Mouse (Mus musculus): ENCODE results near the gene Arhgap22.

The Arhgap22 gene

GRCm38 (mm10) chr14:33213823-33214766 is at the start of gene Arhgap22:
Arhgap22 (plus strand) TSS chr14:33214026.
- peak; percentile 88 to 95 for DNase-seq (ENCODE audit: inconsistent age in 2 of 2, low spot score in 1 of 2)

GRCm38 (mm10) chr14:33168750-33169149 is 45.1 kb upstream of the Arhgap22 start:
- no peak for DNase-seq (ENCODE audit: inconsistent age in 2 of 2, low spot score in 1 of 2)

- DNase-seq (ENCODE audit: inconsistent age in 2 of 2, low spot score in 1 of 2) = no peak
These were observed 41.9 kb upstream of the Arhgap22 start for GRCm38 (mm10) chr14:33171942-33172341.

DNA sequence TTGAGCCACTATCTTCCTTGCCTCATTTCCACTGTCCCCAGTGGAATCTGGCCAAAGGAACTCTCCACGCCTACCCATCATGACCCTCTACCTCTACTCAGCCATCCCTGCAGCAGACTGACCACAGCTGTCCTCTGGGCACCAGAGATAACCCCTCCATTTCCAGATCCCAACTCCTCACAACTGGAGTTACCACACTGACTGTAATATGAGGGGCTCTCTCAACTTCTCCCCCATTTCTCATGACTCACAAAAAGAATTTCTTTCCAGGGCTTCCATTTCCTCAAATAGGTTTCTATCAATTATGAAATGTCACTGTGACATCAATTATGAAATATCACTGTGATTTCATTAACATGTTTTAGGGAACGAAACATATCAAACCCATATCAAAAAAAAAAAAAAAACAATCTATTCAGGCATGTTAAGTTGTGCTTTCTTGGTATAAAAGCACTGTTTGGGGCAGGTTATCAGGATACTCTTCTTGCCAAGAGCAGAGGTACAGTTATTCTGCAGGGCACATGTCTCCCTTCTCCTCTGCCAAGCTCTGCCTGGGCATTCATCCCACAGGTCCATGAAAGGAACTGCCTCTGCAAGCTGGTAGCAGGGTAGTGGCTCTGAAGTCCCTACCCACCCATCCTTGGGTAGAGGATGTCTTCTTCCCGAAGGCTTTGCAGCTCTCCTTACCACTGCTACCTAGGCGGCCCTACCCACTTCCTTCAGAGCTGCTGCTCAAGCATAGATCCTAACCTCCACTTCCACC is 38.6 kb upstream of the Arhgap22 start:
- DNase-seq (ENCODE audit: inconsistent age in 2 of 2, low spot score in 1 of 2) = no peak

- no peak for DNase-seq (ENCODE audit: inconsistent age in 2 of 2, low spot score in 1 of 2)
These were observed 33.7 kb upstream of the Arhgap22 start for GRCm38 (mm10) chr14:33180102-33180501.

GRCm38 (mm10) chr14:33185068-33185800 is 28.6 kb upstream of the Arhgap22 start, which contains the start of gene Wdfy4:
Wdfy4 (minus strand) TSS chr14:33185508.
- peak; percentile 18 to 36 for DNase-seq (ENCODE audit: inconsistent age in 2 of 2, low spot score in 1 of 2)

DNA sequence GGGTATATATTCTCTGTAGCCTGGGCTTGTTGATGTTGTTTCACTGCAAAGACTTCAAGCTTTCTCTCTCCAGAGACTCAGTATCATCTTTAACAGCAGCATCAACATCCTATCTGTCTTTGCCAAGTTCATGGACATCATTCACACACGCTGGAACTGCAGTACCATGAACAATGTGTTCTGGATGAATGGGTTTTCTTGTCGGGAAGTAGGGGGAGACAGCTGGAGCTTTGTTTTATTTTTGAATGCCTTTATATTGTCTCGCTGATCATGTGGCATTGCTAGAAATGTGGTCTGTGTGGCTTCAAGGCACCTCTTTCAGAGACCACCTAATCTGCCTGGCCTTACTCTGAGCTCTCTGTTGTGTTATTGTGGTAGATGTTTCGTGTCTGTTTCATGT is 26.6 kb upstream of the Arhgap22 start:
- DNase-seq (ENCODE audit: inconsistent age in 2 of 2, low spot score in 1 of 2) = no peak

DNA sequence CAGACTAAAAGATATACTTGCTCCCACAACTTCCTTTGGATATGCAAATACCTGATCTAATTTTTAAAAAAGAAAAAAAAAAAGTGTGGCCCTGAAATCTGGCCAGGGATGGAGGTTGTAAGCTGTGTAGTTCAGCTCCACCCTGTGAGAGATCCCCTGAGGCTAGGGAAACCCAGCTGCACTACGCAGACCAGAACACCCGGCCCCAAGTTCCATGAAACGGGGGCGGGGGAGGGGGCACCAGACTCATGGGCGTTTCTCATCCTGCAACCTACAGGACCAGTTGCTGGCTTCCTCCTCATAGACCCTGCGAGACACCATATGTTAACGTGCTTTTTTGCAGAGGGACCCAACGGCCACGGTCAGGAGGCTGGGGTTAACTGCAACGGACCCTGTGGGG is 24.6 kb upstream of the Arhgap22 start:
- no peak for DNase-seq (ENCODE audit: inconsistent age in 2 of 2, low spot score in 1 of 2)

DNA sequence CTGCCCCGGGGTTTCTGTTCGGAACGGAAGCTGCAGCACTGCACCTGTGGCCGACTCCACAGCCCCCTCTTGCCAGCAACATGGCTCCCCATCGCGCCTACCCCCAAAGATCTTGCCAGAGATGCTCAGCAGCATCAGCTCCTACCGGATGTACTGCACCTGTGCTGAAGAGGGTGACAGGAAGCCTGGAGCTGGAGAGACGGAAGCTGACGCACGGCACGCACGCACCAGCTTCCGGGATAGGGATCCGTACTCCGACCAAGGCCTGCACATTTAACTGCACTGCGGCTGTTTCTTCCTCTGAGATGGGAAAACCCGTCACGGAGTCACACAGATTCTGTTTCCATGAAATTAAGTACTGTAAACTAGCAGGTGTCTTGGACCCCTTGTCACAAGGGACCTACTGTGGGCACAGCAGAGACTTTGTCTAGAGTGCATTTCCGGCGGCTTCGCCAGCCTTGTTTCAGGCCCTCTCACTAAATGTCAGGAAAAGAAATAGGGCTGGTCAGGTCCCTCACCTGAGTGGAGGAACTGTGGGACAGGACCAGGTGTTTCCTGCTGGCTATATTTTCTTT is 23.9 kb upstream of the Arhgap22 start:
- no peak for DNase-seq (ENCODE audit: inconsistent age in 2 of 2, low spot score in 1 of 2)

GRCm38 (mm10) chr14:33190646-33191045 is 23.2 kb upstream of the Arhgap22 start:
- no peak for DNase-seq (ENCODE audit: inconsistent age in 2 of 2, low spot score in 1 of 2)

DNA sequence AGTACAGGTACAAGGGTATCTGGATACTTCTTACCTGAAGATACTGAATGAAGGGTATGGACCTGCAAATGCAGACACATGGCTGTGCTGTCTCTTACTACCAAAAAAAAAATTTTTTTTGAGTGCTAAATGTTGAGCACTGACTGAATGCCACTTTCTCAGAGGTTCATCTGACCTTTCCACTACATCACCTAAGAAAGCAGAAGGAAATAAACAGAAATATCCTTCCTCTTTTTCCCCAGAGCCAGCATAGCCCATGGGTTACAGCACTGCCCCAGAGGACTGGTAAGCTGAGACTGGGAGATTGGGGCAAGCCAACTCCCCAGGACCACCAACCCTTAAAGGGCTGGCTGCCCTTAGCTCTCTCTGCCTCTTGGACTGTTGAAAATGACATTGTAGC is 20.1 kb upstream of the Arhgap22 start:
- DNase-seq (ENCODE audit: inconsistent age in 2 of 2, low spot score in 1 of 2) = no peak

DNA sequence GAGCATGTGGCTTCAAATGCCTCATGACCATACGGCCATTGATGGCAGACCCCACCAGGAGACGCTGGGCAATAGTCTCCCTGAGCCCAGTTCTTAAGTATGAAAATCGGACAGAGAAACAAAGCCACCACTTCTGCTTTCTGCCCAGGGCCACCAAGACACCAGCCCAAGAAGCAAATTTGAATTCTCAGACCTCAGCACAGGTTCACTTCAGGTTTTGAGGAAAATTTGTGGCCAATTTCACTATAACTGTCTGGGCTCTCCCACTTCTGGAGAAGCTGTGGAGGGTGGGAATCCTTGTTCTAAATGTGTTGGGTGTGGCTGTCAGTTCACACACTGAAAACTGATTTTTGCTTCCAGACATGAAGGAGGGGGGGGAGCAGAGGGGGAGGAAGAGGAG is 19.6 kb upstream of the Arhgap22 start:
- no peak for DNase-seq (ENCODE audit: inconsistent age in 2 of 2, low spot score in 1 of 2)

DNA sequence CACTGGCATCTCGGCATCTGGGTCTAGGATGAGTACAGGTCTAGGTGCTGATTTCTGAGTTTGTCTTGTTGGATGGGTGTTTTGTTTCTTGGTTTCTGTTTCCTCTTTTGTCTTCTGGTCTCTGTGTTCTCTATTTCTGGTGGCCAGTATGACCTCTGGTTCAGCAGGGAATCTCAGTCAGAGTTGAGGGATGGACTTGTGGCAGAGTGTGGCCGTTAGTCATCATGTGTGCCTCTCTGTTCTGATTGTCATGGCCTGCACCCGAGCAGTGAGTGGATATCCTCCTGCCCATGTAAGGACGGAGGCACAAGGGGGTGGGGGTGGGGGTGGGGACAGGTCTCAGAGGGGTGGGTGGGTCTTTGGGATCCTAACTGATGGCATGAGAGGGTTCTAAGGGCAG is 11.7 kb upstream of the Arhgap22 start:
- no peak for DNase-seq (ENCODE audit: inconsistent age in 2 of 2, low spot score in 1 of 2)

DNA sequence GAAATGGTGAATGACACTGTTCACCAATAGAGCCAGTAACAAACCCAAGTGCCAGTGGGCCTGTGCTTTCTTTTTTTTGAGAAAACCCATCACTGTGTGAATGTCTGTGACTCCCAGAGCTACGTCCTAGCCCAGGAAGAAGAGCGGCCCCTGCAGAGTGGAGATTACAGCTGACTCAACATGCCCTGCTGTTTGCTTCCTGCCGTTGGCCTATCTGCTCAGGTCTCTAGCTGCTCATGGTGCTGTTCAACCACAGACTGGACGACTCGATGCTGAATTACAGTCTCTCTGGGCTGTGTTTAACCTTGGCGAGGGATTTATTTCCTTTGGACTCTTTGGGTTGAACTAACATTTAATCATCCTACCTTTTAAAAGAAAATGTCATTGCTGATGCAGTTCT is 10.9 kb upstream of the Arhgap22 start:
- no peak for DNase-seq (ENCODE audit: inconsistent age in 2 of 2, low spot score in 1 of 2)

- no peak for DNase-seq (ENCODE audit: inconsistent age in 2 of 2, low spot score in 1 of 2)
These were observed 10.0 kb upstream of the Arhgap22 start for GRCm38 (mm10) chr14:33203777-33204176.

DNA sequence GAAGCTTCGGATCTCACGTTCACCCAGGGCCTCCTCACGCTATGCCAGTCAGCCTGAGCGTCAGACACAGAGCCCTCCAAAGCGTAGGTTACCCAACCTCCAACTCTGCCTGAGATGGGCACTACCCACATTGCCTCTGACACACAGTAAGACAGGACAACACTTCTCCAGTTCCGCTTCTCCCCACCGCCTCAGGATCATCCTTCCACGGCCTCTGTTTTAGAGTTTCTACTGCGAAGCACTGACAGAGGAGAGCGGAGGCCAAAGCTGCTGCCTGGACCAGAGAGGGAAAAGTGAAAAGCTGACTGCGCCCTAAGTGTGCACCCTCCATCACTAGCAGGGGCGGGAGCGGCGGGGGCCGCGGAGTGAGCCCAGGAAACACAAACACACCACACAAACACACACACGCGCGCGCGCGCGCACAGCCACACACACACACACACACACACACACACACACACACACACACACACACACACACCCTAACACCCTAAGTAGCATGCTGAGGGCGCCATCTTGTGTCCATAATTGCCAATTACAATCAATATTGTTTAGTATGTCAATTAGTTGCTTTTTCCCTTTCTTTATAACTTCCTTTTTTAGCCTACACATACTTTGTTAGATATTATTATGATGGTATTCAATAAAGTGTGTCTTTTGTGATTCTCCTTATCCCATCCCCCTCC is 8.4 kb upstream of the Arhgap22 start:
- DNase-seq (ENCODE audit: inconsistent age in 2 of 2, low spot score in 1 of 2) = peak in 1 of 2 experiments; percentile 35

DNA sequence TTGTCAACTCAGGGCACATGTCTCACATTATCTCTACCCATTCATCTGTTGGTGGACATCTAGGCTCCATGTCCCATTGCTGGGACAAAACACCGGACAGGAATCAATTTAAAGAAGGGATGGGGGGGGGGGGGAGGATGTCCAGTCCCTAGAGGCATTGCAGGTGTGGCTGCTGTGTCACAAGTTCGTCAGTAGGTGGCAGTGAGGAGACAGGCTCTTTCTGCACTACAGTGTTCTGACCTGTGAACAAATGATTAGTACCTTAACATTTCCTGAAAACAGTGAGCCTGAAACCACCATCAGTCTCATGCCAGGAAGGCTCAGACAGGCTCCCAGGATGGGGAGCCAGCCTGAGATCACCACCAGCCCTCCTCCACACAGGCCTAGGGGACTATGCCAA is 6.8 kb upstream of the Arhgap22 start:
- peak in 1 of 2 experiments; percentile 41 for DNase-seq (ENCODE audit: inconsistent age in 2 of 2, low spot score in 1 of 2)

DNA sequence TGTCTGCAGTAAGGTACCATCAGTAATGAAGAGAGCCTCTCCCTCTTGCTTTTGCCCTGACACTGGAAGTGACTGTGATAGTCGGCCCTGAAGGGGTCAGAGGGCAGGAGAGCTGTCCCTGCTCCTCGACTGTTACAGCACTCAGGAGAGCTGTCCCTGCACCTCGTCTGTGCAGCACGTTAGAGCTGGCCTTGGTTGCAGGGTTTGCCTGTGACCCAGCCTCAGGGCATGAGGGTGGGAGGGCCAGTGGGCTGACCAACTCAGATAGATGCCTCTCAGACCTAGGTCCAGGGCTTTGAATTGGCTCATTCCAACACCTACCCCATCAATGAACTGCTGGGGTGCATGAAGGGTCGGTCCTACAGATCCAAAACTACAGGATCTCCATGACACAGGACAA is 5.5 kb upstream of the Arhgap22 start:
- no peak for DNase-seq (ENCODE audit: inconsistent age in 2 of 2, low spot score in 1 of 2)

DNA sequence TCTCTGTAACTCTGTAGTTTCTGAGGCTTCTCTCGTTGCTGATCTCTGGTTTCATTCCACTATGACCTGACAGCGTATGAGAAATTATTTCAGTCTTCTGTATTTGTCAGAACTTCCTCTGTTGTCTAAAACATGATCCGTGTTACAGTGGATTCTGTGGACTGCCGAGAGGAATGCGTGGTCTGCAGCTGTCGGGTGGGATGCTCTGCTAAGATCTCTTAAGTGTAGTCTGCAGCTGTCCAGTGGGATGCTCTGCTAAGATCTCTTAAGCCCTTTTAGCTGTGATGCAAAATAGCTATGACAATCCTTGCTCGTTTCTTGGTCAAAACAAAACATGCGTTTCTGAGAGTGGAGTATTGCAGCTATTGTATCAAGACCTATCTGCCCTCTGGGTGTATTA is 3.0 kb upstream of the Arhgap22 start:
- no peak for DNase-seq (ENCODE audit: inconsistent age in 2 of 2, low spot score in 1 of 2)

GRCm38 (mm10) chr14:33212271-33212957 is 1.4 kb upstream of the Arhgap22 start:
- no peak for DNase-seq (ENCODE audit: inconsistent age in 2 of 2, low spot score in 1 of 2)

Measured in adrenal gland, adult (tissue).